Mouse (Mus musculus) C2C12 (cell line): ENCODE data around the gene Runx3. TPM values are rescaled to one million over a fixed set of nuclear protein-coding genes. Genes with fewer than 3 reads are reported as not detected.
"Not testable (repeated sequence)": the region's sequence is repeated elsewhere in the genome, so short reads cannot be mapped to it uniquely, and the experiment has no call there.

Experiments
- H3K27me3 ChIP-seq: one replicate; pipeline ENCODE4 v1.6.1; 2011; ENCODE audit not compliant: control insufficient read depth, insufficient read depth, insufficient read length
- H3K36me3 ChIP-seq: one replicate; pipeline ENCODE4 v1.6.1; 2011; ENCODE audit not compliant: control insufficient read depth, insufficient read depth
- H3K4me3 ChIP-seq: one replicate; pipeline ENCODE4 v1.5.1; 2011; ENCODE audit warnings: mild to moderate bottlenecking, control low read depth; ENCODE audit not compliant: poor library complexity, insufficient read depth, severe bottlenecking
- H3K79me2 ChIP-seq: one replicate; pipeline ENCODE4 v1.6.1; 2011; ENCODE audit not compliant: control insufficient read depth, insufficient read depth
- H3K79me3 ChIP-seq: one replicate; pipeline ENCODE4 v1.6.1; 2011; ENCODE audit warnings: low read depth, control low read depth
- H3ac ChIP-seq: one replicate; pipeline ENCODE3; 2011; ENCODE audit warnings: low read depth; ENCODE audit not compliant: control insufficient read depth, insufficient read length
- CEBPB ChIP-seq: IDR thresholded peaks from one replicate; pipeline ENCODE4 v1.6.1; 2011; ENCODE audit warnings: low read depth, mild to moderate bottlenecking, control low read depth, moderate library complexity
- CTCF ChIP-seq: IDR thresholded peaks from one replicate; pipeline ENCODE4 v1.5.1; 2011; ENCODE audit not compliant: control insufficient read depth, insufficient read depth, insufficient read length
- FOSL1 ChIP-seq: IDR thresholded peaks from one replicate; pipeline ENCODE4 v1.8.0; 2011; ENCODE audit warnings: mild to moderate bottlenecking, low read length; ENCODE audit not compliant: poor library complexity, insufficient read depth, severe bottlenecking
- MAX ChIP-seq: IDR thresholded peaks from one replicate; pipeline ENCODE4 v1.6.1; 2011; ENCODE audit warnings: mild to moderate bottlenecking, control low read depth
- MYOD1 ChIP-seq: IDR thresholded peaks from one replicate; pipeline ENCODE4 v1.6.1; 2011; ENCODE audit warnings: low read depth; ENCODE audit not compliant: control insufficient read depth, insufficient read length
- MYOG ChIP-seq: IDR thresholded peaks from one replicate; pipeline ENCODE4 v1.6.1; 2011; ENCODE audit not compliant: control insufficient read depth, insufficient read length; ENCODE audit errors: extremely low read depth
- USF1 ChIP-seq: IDR thresholded peaks from one replicate; pipeline ENCODE4 v1.6.1; 2011; ENCODE audit warnings: low read depth, mild to moderate bottlenecking, control low read depth, moderate library complexity
- polyA plus RNA-seq: library from polyadenylated mRNA; unstranded; fragments of >200 nt; fragmentation: generic; extraction: Trizol; gene quantifications from one replicate; pipeline ENCODE4 v1.2.1, GENCODE M21; 2012; ENCODE audit warnings: missing spikeins

The Runx3 gene
- polyA plus RNA-seq, 1 experiment, result 19.5 TPM

GRCm38 (mm10) chr4:135179077-135179481 lies 58.6 kb downstream of the Runx3 start:
- TF ChIP-seq MYOG (no peak), USF1 (no peak), FOSL1 (no peak), CTCF (no peak), MYOD1 (no peak), MAX (no peak), CEBPB (no peak)

GRCm38 (mm10) chr4:135181819-135182218 lies 61.4 kb downstream of the Runx3 start:
- Histone ChIP-seq H3K79me3 (no peaks in the 10 kb centered on the region), H3K27me3 (no peaks in the 10 kb centered on the region), H3K79me2 (no peaks in the 10 kb centered on the region), H3ac (no peak overlapping the region), H3K4me3 (no peak overlapping the region), H3K36me3 (no peaks in the 10 kb centered on the region)
- TF ChIP-seq CEBPB (no peak), MYOD1 (no peak), MAX (no peak), MYOG (no peak), FOSL1 (no peak), USF1 (no peak), CTCF (no peak)

More at GRCm38 (mm10) chr4:135179077-135179481, 58.6 kb downstream of the Runx3 start:
- peaks cover 9% of the 10 kb centered on the region for H3K36me3 ChIP-seq
- H3K27me3 ChIP-seq, result no peaks in the 10 kb centered on the region
- H3K79me3 ChIP-seq, result no peaks in the 10 kb centered on the region
- no peak overlapping the region for H3K4me3 ChIP-seq
- no peaks in the 10 kb centered on the region for H3K79me2 ChIP-seq
- no peak overlapping the region for H3ac ChIP-seq

GRCm38 (mm10) chr4:135184277-135184676 lies 63.8 kb downstream of the Runx3 start:
- not testable (repeated sequence) for H3K36me3 ChIP-seq, H3K79me3 ChIP-seq, H3K4me3 ChIP-seq, H3ac ChIP-seq, H3K79me2 ChIP-seq, H3K27me3 ChIP-seq

- TF ChIP-seq MYOG (no peak), USF1 (no peak), MYOD1 (peak; percentile 39), CEBPB (no peak), CTCF (no peak), FOSL1 (peak; percentile 75), MAX (peak; percentile 64)
Observed at GRCm38 (mm10) chr4:135189452-135190008, 69.1 kb downstream of the Runx3 start.

GRCm38 (mm10) chr4:135190364-135190763 lies 69.9 kb downstream of the Runx3 start:
- H3K27me3 ChIP-seq, result no peaks in the 10 kb centered on the region
- no peaks in the 10 kb centered on the region for H3K79me2 ChIP-seq
- no peaks in the 10 kb centered on the region for H3K79me3 ChIP-seq
- H3K4me3 ChIP-seq, result no peak overlapping the region
- no peaks in the 10 kb centered on the region for H3K36me3 ChIP-seq
- H3ac ChIP-seq, result no peak overlapping the region
- no peak for TF ChIP-seq MYOD1
- no peak for TF ChIP-seq FOSL1
- no peak for TF ChIP-seq MAX
- TF ChIP-seq CEBPB, result no peak
- no peak for TF ChIP-seq CTCF
- no peak for TF ChIP-seq USF1
- TF ChIP-seq MYOG, result no peak

More at GRCm38 (mm10) chr4:135189452-135190008, 69.1 kb downstream of the Runx3 start:
- no peaks in the 10 kb centered on the region for H3K36me3 ChIP-seq
- H3ac ChIP-seq, result no peak overlapping the region
- H3K27me3 ChIP-seq, result no peaks in the 10 kb centered on the region
- no peaks in the 10 kb centered on the region for H3K79me2 ChIP-seq
- no peaks in the 10 kb centered on the region for H3K79me3 ChIP-seq
- H3K4me3 ChIP-seq, result no peak overlapping the region

GRCm38 (mm10) chr4:135191185-135191584 lies 70.7 kb downstream of the Runx3 start:
- Histone ChIP-seq H3K79me2 (no peaks in the 10 kb centered on the region), H3K36me3 (no peaks in the 10 kb centered on the region), H3K4me3 (no peak overlapping the region), H3K27me3 (no peaks in the 10 kb centered on the region), H3K79me3 (no peaks in the 10 kb centered on the region), H3ac (peak overlapping the region; percentile 27)
- TF ChIP-seq CEBPB, result no peak
- peak; percentile 48 for TF ChIP-seq MYOD1
- peak; percentile 16 for TF ChIP-seq MAX
- TF ChIP-seq MYOG, result no peak
- no peak for TF ChIP-seq USF1
- TF ChIP-seq CTCF, result no peak
- TF ChIP-seq FOSL1, result no peak
